Mouse (Mus musculus) lung, embryonic 14.5 days (tissue): ENCODE measurements around the gene 4931414P19Rik. TPM values are rescaled to one million over a fixed set of nuclear protein-coding genes. Genes with fewer than 3 reads are reported as not detected.
A peak's percentile ranks its signal among the peaks of the same experiment; 100 is the strongest.

Source experiments
- ATAC-seq: fragments of 200-750 bp; cut with Nextera tagmentation; 2 replicates; pipeline ENCODE4 v1.8.0; 2017; ENCODE audit warnings: mild to moderate bottlenecking, moderate TSS enrichment, moderate library complexity; ENCODE audit not compliant: insufficient read depth
- DNase-seq: peaks from one replicate; pipeline ENCODE4 v3.0.0-alpha.2; 2015
- H3K27ac ChIP-seq: fragments of 300-500 bp; sonication (generic); 2 replicates; pipeline ENCODE4 v1.5.1; 2014; ENCODE audit warnings: low read depth, mild to moderate bottlenecking, moderate library complexity
- H3K27me3 ChIP-seq: fragments of 300-500 bp; sonication (generic); 2 replicates; pipeline ENCODE4 v1.6.1; 2014; ENCODE audit warnings: low read length, control low read depth; ENCODE audit not compliant: insufficient read depth
- H3K36me3 ChIP-seq: fragments of 300-500 bp; sonication (generic); 2 replicates; pipeline ENCODE4 v1.6.1; 2014; ENCODE audit warnings: control low read depth; ENCODE audit not compliant: insufficient read depth
- H3K4me1 ChIP-seq: fragments of 300-500 bp; sonication (generic); 2 replicates; pipeline ENCODE4 v1.6.1; 2014; ENCODE audit warnings: antibody characterized with exemption, control low read depth; ENCODE audit not compliant: insufficient read depth
- H3K4me2 ChIP-seq: fragments of 300-500 bp; sonication (generic); 2 replicates; pipeline ENCODE4 v1.6.1; 2014; ENCODE audit warnings: mild to moderate bottlenecking
- H3K4me3 ChIP-seq: fragments of 300-500 bp; sonication (generic); 2 replicates; pipeline ENCODE4 v1.5.1; 2014; ENCODE audit warnings: low read depth, low read length
- H3K9ac ChIP-seq: fragments of 300-500 bp; sonication (generic); 2 replicates; pipeline ENCODE4 v1.6.1; 2014
- H3K9me3 ChIP-seq: fragments of 300-500 bp; sonication (generic); 2 replicates; pipeline ENCODE4 v1.6.1; 2016; ENCODE audit warnings: low read depth, low read length, control low read depth
- CTCF ChIP-seq: IDR thresholded peaks from 2 replicates; pipeline ENCODE4 v1.5.1; 2016; ENCODE audit warnings: antibody characterized with exemption, low read depth
- WGBS: fragments of 180-500 bp; shearing (Covaris S2); extraction: QIAGEN DNeasy Blood & Tissue Kit; methylation state at CpG from one replicate; pipeline ENCODE4 v1.1.7; 2014; 5-methylcytosine and 5-hydroxymethylcytosine counted together
- polyA plus RNA-seq: library from polyadenylated mRNA; unstranded; fragments of >200 nt; fragmentation: Nextera tagmentation; extraction: Ambion mirVana; gene quantifications from 2 replicates; pipeline ENCODE4 v1.2.1, GENCODE M21; 2014

Gene 4931414P19Rik
- polyA plus RNA-seq, 1 experiment from 2014 or later: 9.4 TPM

DNA sequence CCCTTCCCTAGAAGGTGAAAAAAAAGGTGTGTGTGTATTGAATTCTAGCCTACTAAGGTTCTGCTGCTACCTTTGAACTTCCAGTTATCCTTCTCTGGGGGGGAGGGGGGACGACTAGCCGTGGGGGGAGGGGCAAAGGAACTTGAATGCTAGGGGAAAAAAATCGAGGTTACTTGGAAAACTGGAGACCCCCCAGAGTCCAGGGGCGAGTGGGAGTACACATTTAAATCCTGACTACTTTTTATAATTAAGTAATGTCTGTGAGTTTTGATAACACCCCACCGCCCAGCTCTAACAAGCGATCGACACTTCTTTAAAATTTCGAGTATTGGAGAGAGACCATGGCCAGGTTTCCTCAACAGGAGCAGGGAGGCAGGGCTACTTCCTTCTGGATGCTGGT lies 30.8 kb downstream of the 4931414P19Rik start:
- Histone ChIP-seq H3K27me3 (no peaks in the 10 kb centered on the region), H3K9ac (peak overlapping the region; percentile 95), H3K4me1 (peaks cover 15% of the 10 kb centered on the region), H3K4me3 (peak overlapping the region; percentile 92), H3K27ac (peak overlapping the region; percentile 82; the same call in 1 of the 2 replicates), H3K36me3 (peaks cover 39% of the 10 kb centered on the region), H3K4me2 (peak overlapping the region; percentile 76), H3K9me3 (no peaks in the 10 kb centered on the region)
- ATAC-seq (no peak), DNase-seq (no peak)
- TF ChIP-seq CTCF: no peak
- WGBS: 3% methylated on average over 8 of the region's 8 CpGs

DNA sequence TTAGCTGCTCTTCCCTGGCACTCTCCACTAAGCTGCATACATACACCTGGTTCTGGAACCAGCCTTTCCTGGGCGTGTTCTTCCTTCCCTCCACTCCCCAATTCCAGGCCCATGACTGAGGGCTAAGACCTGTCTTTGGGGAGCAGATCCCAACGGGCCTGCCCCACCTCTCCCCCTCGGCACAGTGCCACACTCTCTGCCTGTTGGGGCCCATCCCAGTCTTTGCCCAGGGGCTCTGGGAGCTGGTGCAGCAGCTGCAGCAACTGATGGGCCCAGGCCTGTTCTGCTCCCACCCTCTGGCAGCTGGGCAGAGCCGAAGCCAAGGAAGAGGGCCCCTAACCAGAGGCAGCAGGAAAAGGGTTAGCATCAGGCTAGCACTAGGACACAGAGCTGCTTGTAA lies 31.5 kb downstream of the 4931414P19Rik start:
- Histone ChIP-seq H3K27me3 (no peaks in the 10 kb centered on the region), H3K4me3 (peak overlapping the region; percentile 92), H3K4me1 (peaks cover 15% of the 10 kb centered on the region), H3K4me2 (peak overlapping the region; percentile 76), H3K9ac (peak overlapping the region; percentile 95), H3K9me3 (no peaks in the 10 kb centered on the region), H3K36me3 (peaks cover 47% of the 10 kb centered on the region), H3K27ac (peak overlapping the region; percentile 82; the same call in 1 of the 2 replicates)
- 14% methylated on average over 4 of the region's 4 CpGs for WGBS
- DNase-seq (peak; percentile 20), ATAC-seq (no peak)
- TF ChIP-seq CTCF: no peak

DNA sequence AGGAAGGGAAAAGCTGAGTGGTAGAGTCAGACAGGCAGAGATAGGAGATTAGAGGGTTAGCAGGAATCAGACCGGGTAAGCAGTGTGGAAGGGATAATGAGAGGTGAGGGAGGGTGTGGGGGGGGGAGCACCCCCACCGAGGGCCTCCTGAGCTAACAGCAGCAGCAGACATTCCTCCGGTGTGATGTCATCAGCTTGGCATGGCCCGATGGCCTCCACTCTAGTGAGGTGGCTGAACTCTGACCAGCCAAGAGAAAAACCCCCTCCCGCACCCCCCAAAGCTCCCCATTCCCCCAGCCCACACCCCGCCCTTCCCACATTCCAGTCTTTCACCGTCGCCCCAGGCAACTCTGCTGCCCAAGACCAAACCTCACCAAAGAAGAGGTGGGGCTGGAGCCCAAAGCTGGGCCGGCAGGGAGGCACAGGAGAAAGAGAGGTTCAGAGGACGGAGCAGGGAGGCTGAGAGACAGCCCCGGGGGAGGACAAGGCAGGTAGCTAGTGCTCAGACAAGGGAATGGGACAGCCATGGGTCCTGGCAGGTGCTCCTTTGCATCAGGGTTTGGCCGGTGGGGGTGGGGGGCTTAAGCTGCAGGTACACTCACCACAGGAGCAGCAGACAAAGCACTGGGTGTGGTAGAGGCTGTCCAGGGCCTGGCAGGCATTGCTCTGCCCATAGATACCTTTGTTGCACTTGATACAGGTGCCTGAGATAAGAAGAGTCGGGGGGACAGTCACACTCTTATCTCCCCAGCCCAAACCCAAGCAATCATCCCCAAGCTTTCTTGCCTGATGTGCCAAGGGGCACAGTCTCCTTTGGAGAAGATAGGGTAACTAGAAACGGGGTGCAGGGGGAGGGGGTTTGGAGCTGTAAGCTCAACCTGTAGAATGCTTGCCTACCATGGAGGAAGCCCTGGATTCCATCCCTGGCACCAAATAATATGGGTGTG lies 32.7 kb downstream of the 4931414P19Rik start:
- Histone ChIP-seq H3K4me1 (peaks cover 15% of the 10 kb centered on the region), H3K4me2 (peak overlapping the region; percentile 76), H3K27me3 (no peaks in the 10 kb centered on the region), H3K9me3 (no peaks in the 10 kb centered on the region), H3K9ac (peak overlapping the region; percentile 95), H3K4me3 (peak overlapping the region; percentile 92), H3K27ac (peak overlapping the region; percentile 82), H3K36me3 (peaks cover 59% of the 10 kb centered on the region)
- no peak for TF ChIP-seq CTCF
- 16% methylated on average over 14 of the region's 14 CpGs for WGBS
- DNase-seq (peak; percentile 83), ATAC-seq (peak; percentile 23)

DNA sequence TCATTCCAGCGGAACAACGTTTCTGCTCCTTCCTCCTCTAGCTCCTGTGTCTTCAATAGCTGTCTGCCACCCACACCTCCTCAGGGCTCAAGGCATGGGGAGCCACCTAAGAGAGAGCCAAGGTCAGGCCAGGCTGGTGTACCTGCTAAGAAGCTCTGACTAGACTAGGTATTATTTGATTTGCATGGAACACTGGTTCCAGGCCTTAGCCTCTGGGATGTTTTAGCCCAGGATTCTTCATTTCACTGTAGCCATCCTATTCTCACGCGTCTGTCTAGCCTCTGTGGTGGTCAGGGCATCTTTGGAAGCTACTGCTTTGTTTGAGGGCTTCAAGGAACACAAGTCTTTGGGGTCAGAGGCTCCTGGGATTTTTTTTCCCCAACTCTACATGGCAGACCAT lies 33.7 kb downstream of the 4931414P19Rik start:
- ATAC-seq: no peak
- no peak for TF ChIP-seq CTCF
- Histone ChIP-seq H3K4me3 (0 out of 2 replicates have a peak overlapping the region, but pooled peaks have one; percentile 92), H3K9me3 (no peaks in the 10 kb centered on the region), H3K9ac (no peak overlapping the region), H3K36me3 (peaks cover 68% of the 10 kb centered on the region), H3K27ac (peak overlapping the region; percentile 71; the same call in 1 of the 2 replicates), H3K27me3 (no peaks in the 10 kb centered on the region), H3K4me2 (peak overlapping the region; percentile 76), H3K4me1 (peaks cover 15% of the 10 kb centered on the region)
- 58% methylated on average over 4 of the region's 4 CpGs for WGBS
- DNase-seq: no peak

DNA sequence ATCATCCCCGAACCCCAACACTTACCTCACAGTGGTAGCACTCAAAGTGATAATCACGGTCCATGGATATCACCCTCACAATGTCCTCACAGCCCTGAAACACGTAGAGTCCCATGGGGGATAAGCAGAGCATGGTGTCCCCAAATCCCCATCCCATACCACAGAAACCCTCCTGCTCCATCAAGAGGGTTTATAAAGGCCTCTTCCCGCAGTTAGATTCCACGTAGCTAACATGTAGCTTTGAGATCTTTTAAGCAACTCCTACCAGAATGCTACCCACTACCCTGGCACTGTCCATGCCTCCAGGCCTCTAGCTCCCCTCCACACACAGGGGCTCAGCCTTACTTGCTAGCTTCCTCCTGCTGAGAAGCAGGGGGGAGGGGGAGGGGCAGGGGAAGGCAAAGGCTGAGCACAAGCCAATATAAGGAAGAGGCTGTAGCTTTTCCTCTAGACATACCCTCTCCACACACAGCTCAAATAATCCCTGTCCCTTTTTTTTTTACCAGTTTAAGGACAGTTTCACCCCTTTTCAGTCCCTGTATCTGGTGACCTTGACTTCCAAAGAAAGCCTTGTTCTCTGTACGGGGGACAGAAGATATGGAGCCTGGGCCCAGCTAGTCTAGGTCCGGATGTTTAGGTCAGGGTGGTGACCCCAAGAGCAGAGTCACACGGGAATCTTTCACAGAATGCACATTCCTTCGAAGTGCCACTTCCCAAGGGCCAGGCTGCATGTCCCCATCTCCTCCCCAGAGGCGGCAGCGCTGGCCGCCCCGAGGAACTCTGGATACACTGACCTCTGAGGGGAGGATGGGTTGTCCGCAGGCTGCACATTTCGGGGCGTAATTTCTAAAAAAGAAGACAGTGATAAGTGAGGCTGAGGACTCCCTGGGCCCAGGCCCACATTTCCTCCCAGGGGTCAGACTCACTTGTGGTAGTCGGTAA lies 36.1 kb downstream of the 4931414P19Rik start:
- TF ChIP-seq CTCF: no peak
- peak overlapping the region; percentile 21; the same call in 1 of the 2 replicates for H3K27ac ChIP-seq
- H3K4me3 ChIP-seq: no peak overlapping the region
- WGBS: 58% methylated on average over 17 of the region's 17 CpGs
- H3K4me2 ChIP-seq: no peak overlapping the region
- peaks cover 79% of the 10 kb centered on the region for H3K36me3 ChIP-seq
- DNase-seq: no peak
- H3K4me1 ChIP-seq: peaks cover 15% of the 10 kb centered on the region
- H3K9ac ChIP-seq: no peak overlapping the region
- no peaks in the 10 kb centered on the region for H3K27me3 ChIP-seq
- ATAC-seq: no peak
- no peaks in the 10 kb centered on the region for H3K9me3 ChIP-seq

DNA sequence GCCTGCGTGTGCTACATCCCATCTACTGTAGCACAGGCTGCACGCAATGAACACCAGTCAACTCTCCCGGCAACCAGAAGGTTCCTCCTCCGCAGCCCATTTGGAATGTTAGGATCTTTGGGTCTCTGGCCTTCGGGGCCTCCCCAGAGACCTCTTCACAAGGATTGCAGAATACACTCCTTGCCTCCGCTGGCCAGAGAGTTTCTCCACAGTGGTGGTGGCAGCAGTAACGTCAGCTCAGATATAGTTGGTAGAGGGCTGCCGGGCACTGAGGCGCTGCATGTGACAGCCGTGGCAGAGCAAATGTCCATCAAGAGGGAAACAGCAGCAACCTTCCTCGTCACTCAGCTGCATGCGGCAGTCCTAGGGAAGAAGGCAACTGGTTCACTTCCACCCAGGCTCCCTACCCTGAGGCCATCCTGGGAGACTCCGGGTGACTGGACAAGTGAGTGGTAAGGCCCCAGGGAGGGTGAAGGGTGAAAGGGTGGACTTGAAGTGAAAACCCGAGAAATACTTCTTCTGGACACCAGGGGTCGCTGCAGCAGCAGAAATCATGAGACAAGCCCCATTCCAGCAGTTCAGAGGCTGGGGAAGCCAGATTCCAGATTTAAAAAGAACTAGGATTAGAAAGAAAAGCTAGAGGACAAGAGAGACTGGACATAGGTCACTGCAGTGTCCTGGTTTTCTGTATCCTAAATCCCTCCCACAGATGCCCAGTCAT lies 36.9 kb downstream of the 4931414P19Rik start:
- peak; percentile 88 for TF ChIP-seq CTCF
- ATAC-seq (peak; percentile 6; the same call in 1 of the 2 replicates), DNase-seq (peak; percentile 91)
- Histone ChIP-seq H3K9ac (no peak overlapping the region), H3K27ac (peak overlapping the region; percentile 21; the same call in 1 of the 2 replicates), H3K4me1 (peaks cover 11% of the 10 kb centered on the region), H3K36me3 (peaks cover 72% of the 10 kb centered on the region), H3K4me3 (no peak overlapping the region), H3K4me2 (no peak overlapping the region), H3K9me3 (no peaks in the 10 kb centered on the region), H3K27me3 (no peaks in the 10 kb centered on the region)
- WGBS: 73% methylated on average over 15 of the region's 15 CpGs
